Mouse (Mus musculus) CH12.LX (cell line): ENCODE data around the gene Rxrg.

ENCODE experiments used
- CTCF ChIP-seq, 2 experiments: IDR thresholded peaks in 1 of 2; conservative IDR thresholded peaks in 1 of 2; 2 replicates each; pipeline ENCODE4 v1.5.1; 2011 to 2012; ENCODE audit warnings: low read depth in 2 of 2, low read length in 2 of 2, improper control_type of control experiment in 1 of 2, inconsistent platforms in 1 of 2, mild to moderate bottlenecking in 1 of 2, moderate library complexity in 1 of 2
- KAT2A ChIP-seq: IDR thresholded peaks from 2 replicates; pipeline ENCODE4 v1.6.1; 2012; ENCODE audit warnings: low read length, improper control_type of control experiment, inconsistent platforms; ENCODE audit not compliant: insufficient replicate concordance
- MAZ ChIP-seq: IDR thresholded peaks from 2 replicates; pipeline ENCODE4 v1.6.1; 2012; ENCODE audit warnings: low read depth, mild to moderate bottlenecking, inconsistent platforms, low read length, improper control_type of control experiment, moderate library complexity
- POLR2A ChIP-seq: IDR thresholded peaks from 2 replicates; pipeline ENCODE4 v1.6.1; 2011; ENCODE audit warnings: low read depth, mild to moderate bottlenecking, improper control_type of control experiment, low read length
- SIN3A ChIP-seq: IDR thresholded peaks from 2 replicates; pipeline ENCODE4 v1.6.1; 2012; ENCODE audit warnings: low read length, improper control_type of control experiment, inconsistent platforms
- USF1 ChIP-seq: IDR thresholded peaks from 2 replicates; pipeline ENCODE4 v1.6.1; 2014; ENCODE audit warnings: low read depth, mild to moderate bottlenecking, inconsistent platforms, low read length, improper control_type of control experiment
- USF2 ChIP-seq: conservative IDR thresholded peaks from 2 replicates; pipeline ENCODE4 v1.6.1; 2011; ENCODE audit warnings: low read depth, low read length, improper control_type of control experiment

DNA sequence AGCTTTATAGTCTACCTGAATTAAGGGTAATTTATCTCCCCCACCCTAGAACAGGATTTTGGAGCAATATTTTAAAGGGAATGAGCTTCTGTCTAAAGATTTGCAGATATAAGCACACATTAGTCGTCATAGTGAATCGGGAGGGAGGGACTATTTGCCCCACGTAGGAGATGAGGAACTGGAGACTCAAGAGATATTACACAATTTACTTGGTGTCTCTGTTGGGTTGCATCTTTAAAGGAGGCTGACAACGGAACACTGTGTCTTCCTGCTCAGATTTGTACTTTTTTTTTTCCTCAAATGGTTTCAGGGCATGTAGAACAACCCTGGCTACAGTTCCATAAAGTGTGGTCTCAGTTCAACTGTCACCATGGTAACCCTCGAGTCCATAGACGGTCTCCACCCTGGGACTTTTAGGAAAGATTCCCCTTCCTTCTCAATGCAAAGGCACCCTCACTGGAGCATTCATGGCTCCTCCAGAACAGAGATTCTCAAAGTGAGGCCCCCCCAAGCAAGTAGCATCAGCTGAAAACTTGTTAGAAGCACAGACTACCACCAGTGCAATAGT, 44.1 kb upstream of the Rxrg start:
- TF ChIP-seq POLR2A (no peak), MAZ (no peak), CTCF (conservative IDR thresholded peaks at IDR 0.05 in 1 of 2, IDR thresholded peaks at IDR 0.05 in 1 of 2; ENCODE audit: low read depth in 2 of 2, low read length in 2 of 2) (no peak), USF2 (no peak), KAT2A (no peak), SIN3A (no peak), USF1 (no peak)
